Mouse (Mus musculus) testis, adult 2 months (tissue): ENCODE data around the gene Smpdl3b.

ENCODE experiments used
- CTCF ChIP-seq: fragments of 200-500 bp; IDR thresholded peaks from 2 replicates; pipeline ENCODE4 v1.5.1; 2012; ENCODE audit warnings: low read depth, mild to moderate bottlenecking, inconsistent platforms, low read length, moderate library complexity; ENCODE audit not compliant: control insufficient read depth, insufficient read depth, insufficient replicate concordance
- POLR2A ChIP-seq: fragments of 200-500 bp; IDR thresholded peaks from 2 replicates; pipeline ENCODE4 v1.6.1; 2012; ENCODE audit warnings: low read depth, mild to moderate bottlenecking, inconsistent platforms, low read length, moderate library complexity; ENCODE audit not compliant: control insufficient read depth

GRCm38 (mm10) chr4:132756974-132757373 is at the start of gene Smpdl3b:
- TF ChIP-seq POLR2A, result no peak
- peak; percentile 54; the same call in 1 of the 2 replicates for TF ChIP-seq CTCF
